Mouse (Mus musculus): ENCODE results near the gene H2al2a. TPM values are rescaled to one million over a fixed set of nuclear protein-coding genes. Genes with fewer than 3 reads are reported as not detected.

Gene H2al2a
- total RNA-seq, 1 experiment: not detected

GRCm38 (mm10) chr2:18038141-18038752 is 41.5 kb upstream of the H2al2a start:
- Histone ChIP-seq H3K36me3 (ENCODE audit: control insufficient read depth, insufficient read depth, low read length, poor library complexity, severe bottlenecking) (no peaks in the 10 kb centered on the region), H3K9ac (ENCODE audit: insufficient read depth, low read depth, low read length, poor library complexity, severe bottlenecking) (no peak overlapping the region), H3K4me3 (ENCODE audit: insufficient read depth in 1 of 2, low read depth in 1 of 2, low read length in 2 of 2, poor library complexity in 1 of 2, severe bottlenecking in 1 of 2) (no peak overlapping the region), H3K4me1 (ENCODE audit: control insufficient read depth in 2 of 2, insufficient read depth in 2 of 2, low read length in 2 of 2, poor library complexity in 1 of 2) (no peaks in the 10 kb centered on the region), H3K27ac (ENCODE audit: insufficient read depth, low read depth, low read length, poor library complexity, severe bottlenecking) (no peak overlapping the region), H3K9me3 (ENCODE audit: control insufficient read depth, insufficient read depth, low read depth, low read length) (no peaks in the 10 kb centered on the region)
- TF ChIP-seq HCFC1 (IDR thresholded peaks at IDR 0.05; ENCODE audit: borderline replicate concordance, insufficient read depth, low read length) (no peak), ZNF384 (IDR thresholded peaks at IDR 0.05; ENCODE audit: low read depth, low read length) (no peak), CHD2 (IDR thresholded peaks at IDR 0.05; ENCODE audit: low read depth, low read length) (no peak), ZC3H11A (IDR thresholded peaks at IDR 0.05; ENCODE audit: borderline replicate concordance, low read depth, low read length) (no peak), MAFK (IDR thresholded peaks at IDR 0.05; ENCODE audit: insufficient read depth, low read depth, low read length) (no peak)
- in situ Hi-C loops (cut with MboI; ENCODE audit: low sequenced_read_pairs in 2 of 2, unreplicated experiment in 2 of 2): loop anchor here (5.0 to 25.0 kb wide), 2 partner anchors 639 to 1399 kb away; partner anchors contain the start of genes Bmi1 (in 1 of the 2) and Ptf1a (in 1 of the 2)
- DNase-seq (ENCODE audit: low read depth, low spot score): no peak

- TF ChIP-seq ZC3H11A (IDR thresholded peaks at IDR 0.05; ENCODE audit: borderline replicate concordance, low read depth, low read length): no peak
- no peak for TF ChIP-seq CHD2 (IDR thresholded peaks at IDR 0.05; ENCODE audit: low read depth, low read length)
- TF ChIP-seq ZNF384 (IDR thresholded peaks at IDR 0.05; ENCODE audit: low read depth, low read length): no peak
- TF ChIP-seq MAFK (IDR thresholded peaks at IDR 0.05; ENCODE audit: insufficient read depth, low read depth, low read length): no peak
- no peak for TF ChIP-seq HCFC1 (IDR thresholded peaks at IDR 0.05; ENCODE audit: borderline replicate concordance, insufficient read depth, low read length)
- in situ Hi-C loops (cut with MboI; ENCODE audit: low sequenced_read_pairs in 2 of 2, unreplicated experiment in 2 of 2): loop anchor here (5.0 to 25.0 kb wide), 2 partner anchors 640 to 1400 kb away; partner anchors contain the start of genes Bmi1 (in 1 of the 2) and Ptf1a (in 1 of the 2)
- H3K9me3 ChIP-seq (ENCODE audit: control insufficient read depth, insufficient read depth, low read depth, low read length): no peaks in the 10 kb centered on the region
- no peaks in the 10 kb centered on the region for H3K36me3 ChIP-seq (ENCODE audit: control insufficient read depth, insufficient read depth, low read length, poor library complexity, severe bottlenecking)
- H3K4me3 ChIP-seq (ENCODE audit: insufficient read depth in 1 of 2, low read depth in 1 of 2, low read length in 2 of 2, poor library complexity in 1 of 2, severe bottlenecking in 1 of 2): no peak within 1 kb of the TSS
- no peak within 1 kb of the TSS for H3K27ac ChIP-seq (ENCODE audit: insufficient read depth, low read depth, low read length, poor library complexity, severe bottlenecking)
- no peak for DNase-seq (ENCODE audit: low read depth, low spot score)
- peaks cover 0 to 6% of the 10 kb centered on the region in 2 experiments; a peak in 2 of 4 replicates for H3K4me1 ChIP-seq (ENCODE audit: control insufficient read depth in 2 of 2, insufficient read depth in 2 of 2, low read length in 2 of 2, poor library complexity in 1 of 2)
- H3K9ac ChIP-seq (ENCODE audit: insufficient read depth, low read depth, low read length, poor library complexity, severe bottlenecking): no peak within 1 kb of the TSS
These were observed 40.7 kb upstream of the H2al2a start, which contains the start of gene A930004D18Rik for GRCm38 (mm10) chr2:18037491-18037890. Gene A930004D18Rik, minus strand, starts transcription at chr2:18037737.

- Histone ChIP-seq H3K27ac (ENCODE audit: insufficient read depth, low read depth, low read length, poor library complexity, severe bottlenecking) (no peak overlapping the region), H3K4me1 (ENCODE audit: control insufficient read depth in 2 of 2, insufficient read depth in 2 of 2, low read length in 2 of 2, poor library complexity in 1 of 2) (peaks cover 0 to 7% of the 10 kb centered on the region in 2 experiments; a peak in 2 of 4 replicates), H3K4me3 (ENCODE audit: insufficient read depth in 1 of 2, low read depth in 1 of 2, low read length in 2 of 2, poor library complexity in 1 of 2, severe bottlenecking in 1 of 2) (no peak overlapping the region), H3K9ac (ENCODE audit: insufficient read depth, low read depth, low read length, poor library complexity, severe bottlenecking) (no peak overlapping the region), H3K9me3 (ENCODE audit: control insufficient read depth, insufficient read depth, low read depth, low read length) (no peaks in the 10 kb centered on the region), H3K36me3 (ENCODE audit: control insufficient read depth, insufficient read depth, low read length, poor library complexity, severe bottlenecking) (no peaks in the 10 kb centered on the region)
- no peak for TF ChIP-seq HCFC1 (IDR thresholded peaks at IDR 0.05; ENCODE audit: borderline replicate concordance, insufficient read depth, low read length)
- no peak for TF ChIP-seq ZC3H11A (IDR thresholded peaks at IDR 0.05; ENCODE audit: borderline replicate concordance, low read depth, low read length)
- no peak for TF ChIP-seq CHD2 (IDR thresholded peaks at IDR 0.05; ENCODE audit: low read depth, low read length)
- no peak for TF ChIP-seq ZNF384 (IDR thresholded peaks at IDR 0.05; ENCODE audit: low read depth, low read length)
- TF ChIP-seq MAFK (IDR thresholded peaks at IDR 0.05; ENCODE audit: insufficient read depth, low read depth, low read length): no peak
- DNase-seq (ENCODE audit: low read depth, low spot score): no peak
- in situ Hi-C loops (cut with MboI; ENCODE audit: low sequenced_read_pairs in 2 of 2, unreplicated experiment in 2 of 2): loop anchor here (5.0 to 25.0 kb wide), 2 partner anchors 643 to 1403 kb away; partner anchors contain the start of genes Bmi1 (in 1 of the 2) and Ptf1a (in 1 of the 2)
These were observed 37.9 kb upstream of the H2al2a start for GRCm38 (mm10) chr2:18034371-18035250.

Data from ES-E14 (cell line).